Mouse (Mus musculus) hindlimb bud, embryonic 11.5 days (tissue): Measurements from ENCODE around the gene Pms2.

Experiments
- DNase-seq: peaks from one replicate; pipeline ENCODE4 v3.0.0-alpha.2; 2012; ENCODE audit warnings: low read depth, low spot score; ENCODE audit errors: extremely low spot score

Pms2 gene

GRCm38 (mm10) chr5:143909417-143910400, at the start of gene Pms2, which contains the start of gene Aimp2:
TSS of gene Pms2 (plus strand) at chr5:143909964.
TSS of gene Aimp2 (minus strand) at chr5:143909847.
- peak; percentile 98 for DNase-seq

- no peak for DNase-seq
Measured at GRCm38 (mm10) chr5:143871547-143872169, 38.1 kb upstream of the Pms2 start.

- no peak for DNase-seq
Measured at GRCm38 (mm10) chr5:143874571-143874970, 35.2 kb upstream of the Pms2 start.

GRCm38 (mm10) chr5:143885274-143885673, 24.5 kb upstream of the Pms2 start:
- no peak for DNase-seq

GRCm38 (mm10) chr5:143890741-143891140, 19.0 kb upstream of the Pms2 start:
- DNase-seq = no peak

- no peak for DNase-seq
Measured at GRCm38 (mm10) chr5:143892255-143892886, 17.4 kb upstream of the Pms2 start.

GRCm38 (mm10) chr5:143893396-143893795, 16.4 kb upstream of the Pms2 start:
- no peak for DNase-seq

GRCm38 (mm10) chr5:143897635-143898330, 12.0 kb upstream of the Pms2 start, which contains the start of gene Ankrd61:
TSS of gene Ankrd61 (minus strand) at chr5:143897685.
- DNase-seq = no peak

- DNase-seq = no peak
Measured at GRCm38 (mm10) chr5:143902111-143902510, 7.7 kb upstream of the Pms2 start.

- no peak for DNase-seq
Measured at GRCm38 (mm10) chr5:143903813-143904212, 6.0 kb upstream of the Pms2 start.

- no peak for DNase-seq
Measured at GRCm38 (mm10) chr5:143906429-143906828, 3.3 kb upstream of the Pms2 start.

- DNase-seq = no peak
Measured at GRCm38 (mm10) chr5:143908926-143909325, 838 bp upstream of the Pms2 start.

- no peak for DNase-seq
Measured at GRCm38 (mm10) chr5:143916221-143916620, 6.5 kb downstream of the Pms2 start.

- DNase-seq = no peak
Measured at GRCm38 (mm10) chr5:143917418-143917817, 7.7 kb downstream of the Pms2 start.

GRCm38 (mm10) chr5:143918120-143918519, 8.4 kb downstream of the Pms2 start:
- no peak for DNase-seq

GRCm38 (mm10) chr5:143924781-143925452, 15.2 kb downstream of the Pms2 start:
- DNase-seq = no peak

- no peak for DNase-seq
Measured at GRCm38 (mm10) chr5:143927875-143928274, 18.1 kb downstream of the Pms2 start, which contains the start of gene Gm42421. TSS of gene Gm42421 (plus strand) at chr5:143928175.

GRCm38 (mm10) chr5:143929291-143929690, 19.5 kb downstream of the Pms2 start:
- no peak for DNase-seq

- DNase-seq = no peak
Measured at GRCm38 (mm10) chr5:143930656-143931055, 20.9 kb downstream of the Pms2 start.
